Mouse (Mus musculus): ENCODE data around the gene Cox5a. TPM values are rescaled to one million over a fixed set of nuclear protein-coding genes. Genes with fewer than 3 reads are reported as not detected.

The Cox5a gene
- polyA plus RNA-seq, 1 experiment from 2014 or later = 903 TPM

- no peaks in the 10 kb centered on the region for H3K9me3 ChIP-seq (replicated peaks)
- H3K4me1 ChIP-seq = peaks cover 16% of the 10 kb centered on the region
- no peak overlapping the region for H3K27ac ChIP-seq
- H3K4me2 ChIP-seq = no peak overlapping the region
- H3K27me3 ChIP-seq = no peaks in the 10 kb centered on the region
- no peak overlapping the region for H3K4me3 ChIP-seq
- H3K9ac ChIP-seq = no peak overlapping the region
- WGBS = 91% methylated on average over 1 of the region's 1 CpGs
- no peak for ATAC-seq
- peaks cover 55% of the 10 kb centered on the region for H3K36me3 ChIP-seq (ENCODE audit: poor library complexity, severe bottlenecking)
Measured at GRCm38 (mm10) chr9:57531946-57532345, 10.9 kb downstream of the Cox5a start.

- Histone ChIP-seq H3K4me2 (peak overlapping the region; percentile 85; the same call in 1 of the 2 replicates), H3K9ac (no peak overlapping the region), H3K36me3 (ENCODE audit: poor library complexity, severe bottlenecking) (peaks cover 63% of the 10 kb centered on the region), H3K4me3 (peak overlapping the region; percentile 82; the same call in 1 of the 2 replicates), H3K27me3 (no peaks in the 10 kb centered on the region), H3K27ac (no peak overlapping the region; the same call in 1 of the 2 replicates), H3K4me1 (peaks cover 20% of the 10 kb centered on the region), H3K9me3 (replicated peaks) (no peaks in the 10 kb centered on the region)
- WGBS = 88% methylated on average over 5 of the region's 5 CpGs
- no peak for ATAC-seq
Measured at GRCm38 (mm10) chr9:57536362-57536761, 15.3 kb downstream of the Cox5a start.

- Histone ChIP-seq H3K4me3 (peak within 1 kb of the TSS; percentile 82), H3K36me3 (ENCODE audit: poor library complexity, severe bottlenecking) (peaks cover 61% of the 10 kb centered on the region), H3K27me3 (no peaks in the 10 kb centered on the region), H3K27ac (peak within 1 kb of the TSS; percentile 83), H3K4me1 (peaks cover 20% of the 10 kb centered on the region), H3K9me3 (replicated peaks) (no peaks in the 10 kb centered on the region), H3K9ac (peak within 1 kb of the TSS; percentile 92), H3K4me2 (peak within 1 kb of the TSS; percentile 85)
- WGBS = 1% methylated on average over 45 of the region's 45 CpGs
- peak; percentile 91 for ATAC-seq
Measured at GRCm38 (mm10) chr9:57537044-57537727, 16.1 kb downstream of the Cox5a start, which contains the start of gene Fam219b. Fam219b (plus strand) TSS chr9:57537528.

- Histone ChIP-seq H3K9me3 (replicated peaks) (no peaks in the 10 kb centered on the region), H3K36me3 (ENCODE audit: poor library complexity, severe bottlenecking) (peaks cover 61% of the 10 kb centered on the region), H3K27me3 (no peaks in the 10 kb centered on the region), H3K4me2 (peak overlapping the region; percentile 85), H3K4me1 (peaks cover 20% of the 10 kb centered on the region), H3K27ac (peak overlapping the region; percentile 83), H3K9ac (peak overlapping the region; percentile 92), H3K4me3 (peak overlapping the region; percentile 82)
- 0% methylated on average over 24 of the region's 24 CpGs for WGBS
- peak; percentile 79 for ATAC-seq
Measured at GRCm38 (mm10) chr9:57537728-57538181, 16.7 kb downstream of the Cox5a start.

- Histone ChIP-seq H3K4me2 (no peak overlapping the region), H3K27me3 (no peaks in the 10 kb centered on the region), H3K9me3 (replicated peaks) (no peaks in the 10 kb centered on the region), H3K27ac (no peak overlapping the region), H3K4me3 (no peak overlapping the region), H3K36me3 (ENCODE audit: poor library complexity, severe bottlenecking) (peaks cover 63% of the 10 kb centered on the region), H3K4me1 (peaks cover 20% of the 10 kb centered on the region), H3K9ac (no peak overlapping the region)
- no peak for ATAC-seq
- WGBS = 89% methylated on average over 2 of the region's 2 CpGs
Measured at GRCm38 (mm10) chr9:57539550-57539949, 18.5 kb downstream of the Cox5a start.

- Histone ChIP-seq H3K4me1 (peaks cover 20% of the 10 kb centered on the region), H3K27ac (no peak overlapping the region), H3K27me3 (no peaks in the 10 kb centered on the region), H3K4me2 (no peak overlapping the region), H3K9ac (no peak overlapping the region), H3K36me3 (ENCODE audit: poor library complexity, severe bottlenecking) (peaks cover 73% of the 10 kb centered on the region), H3K9me3 (replicated peaks) (no peaks in the 10 kb centered on the region), H3K4me3 (no peak overlapping the region)
- 16% methylated on average over 1 of the region's 1 CpGs for WGBS
- no peak for ATAC-seq
Measured at GRCm38 (mm10) chr9:57541312-57541711, 20.2 kb downstream of the Cox5a start.

GRCm38 (mm10) chr9:57543951-57544350 is 22.9 kb downstream of the Cox5a start:
- ATAC-seq = no peak
- no peak overlapping the region for H3K4me2 ChIP-seq
- WGBS = 89% methylated on average over 3 of the region's 3 CpGs
- H3K9ac ChIP-seq = no peak overlapping the region
- no peaks in the 10 kb centered on the region for H3K9me3 ChIP-seq (replicated peaks)
- H3K4me1 ChIP-seq = peaks cover 3% of the 10 kb centered on the region
- H3K4me3 ChIP-seq = no peak overlapping the region
- no peak overlapping the region for H3K27ac ChIP-seq
- H3K27me3 ChIP-seq = no peaks in the 10 kb centered on the region
- peaks cover 93% of the 10 kb centered on the region for H3K36me3 ChIP-seq (ENCODE audit: poor library complexity, severe bottlenecking)

- no peak for ATAC-seq
- WGBS = 84% methylated on average over 5 of the region's 5 CpGs
- Histone ChIP-seq H3K9ac (no peak overlapping the region), H3K4me1 (peaks cover 8% of the 10 kb centered on the region), H3K27ac (no peak overlapping the region), H3K4me3 (no peak overlapping the region), H3K36me3 (ENCODE audit: poor library complexity, severe bottlenecking) (peaks cover 82% of the 10 kb centered on the region), H3K4me2 (no peak overlapping the region), H3K9me3 (replicated peaks) (no peaks in the 10 kb centered on the region), H3K27me3 (no peaks in the 10 kb centered on the region)
Measured at GRCm38 (mm10) chr9:57547287-57547686, 26.2 kb downstream of the Cox5a start.

- Histone ChIP-seq H3K4me3 (no peak overlapping the region), H3K27me3 (no peaks in the 10 kb centered on the region), H3K9me3 (replicated peaks) (no peaks in the 10 kb centered on the region), H3K36me3 (ENCODE audit: poor library complexity, severe bottlenecking) (peaks cover 77% of the 10 kb centered on the region), H3K27ac (no peak overlapping the region), H3K9ac (no peak overlapping the region), H3K4me1 (peaks cover 8% of the 10 kb centered on the region), H3K4me2 (no peak overlapping the region)
- no peak for ATAC-seq
- 96% methylated on average over 11 of the region's 11 CpGs for WGBS
Measured at GRCm38 (mm10) chr9:57547869-57548268, 26.8 kb downstream of the Cox5a start.

GRCm38 (mm10) chr9:57549186-57549585 is 28.1 kb downstream of the Cox5a start:
- no peak for ATAC-seq
- Histone ChIP-seq H3K4me2 (no peak overlapping the region), H3K36me3 (ENCODE audit: poor library complexity, severe bottlenecking) (peaks cover 63% of the 10 kb centered on the region), H3K9ac (peak overlapping the region; percentile 6; the same call in 1 of the 2 replicates), H3K4me1 (peaks cover 8% of the 10 kb centered on the region), H3K4me3 (no peak overlapping the region), H3K27me3 (no peaks in the 10 kb centered on the region), H3K27ac (peak overlapping the region; percentile 8), H3K9me3 (replicated peaks) (no peaks in the 10 kb centered on the region)
- 85% methylated on average over 4 of the region's 4 CpGs for WGBS

- Histone ChIP-seq H3K27ac (no peak overlapping the region), H3K9me3 (replicated peaks) (no peaks in the 10 kb centered on the region), H3K4me2 (no peak overlapping the region), H3K9ac (no peak overlapping the region; the same call in 1 of the 2 replicates), H3K4me3 (no peak overlapping the region), H3K4me1 (peaks cover 13% of the 10 kb centered on the region), H3K36me3 (ENCODE audit: poor library complexity, severe bottlenecking) (peaks cover 52% of the 10 kb centered on the region), H3K27me3 (no peaks in the 10 kb centered on the region)
- WGBS = 92% methylated on average over 11 of the region's 11 CpGs
- ATAC-seq = no peak
Measured at GRCm38 (mm10) chr9:57550126-57550862, 29.2 kb downstream of the Cox5a start.

- H3K4me2 ChIP-seq = peak within 1 kb of the TSS; percentile 80
- ATAC-seq = peak; percentile 61
- WGBS = 1% methylated on average over 28 of the region's 28 CpGs
- H3K36me3 ChIP-seq (ENCODE audit: poor library complexity, severe bottlenecking) = peaks cover 35% of the 10 kb centered on the region
- peaks cover 13% of the 10 kb centered on the region for H3K4me1 ChIP-seq
- no peak within 1 kb of the TSS for H3K27ac ChIP-seq
- no peaks in the 10 kb centered on the region for H3K9me3 ChIP-seq (replicated peaks)
- peak within 1 kb of the TSS; percentile 57 for H3K4me3 ChIP-seq
- no peaks in the 10 kb centered on the region for H3K27me3 ChIP-seq
- peak within 1 kb of the TSS; percentile 79 for H3K9ac ChIP-seq
Measured at GRCm38 (mm10) chr9:57552139-57552887, 31.2 kb downstream of the Cox5a start, which contains the start of gene Mpi. Mpi (minus strand) TSS chr9:57552763.

Data from forebrain, embryonic 13.5 days (tissue).